Mouse (Mus musculus) testis, adult 2 months (tissue): Measurements from ENCODE around the gene Pwwp2a.

Experiments used
- CTCF ChIP-seq: fragments of 200-500 bp; IDR thresholded peaks from 2 replicates; pipeline ENCODE4 v1.5.1; 2012; ENCODE audit warnings: low read depth, mild to moderate bottlenecking, inconsistent platforms, low read length, moderate library complexity; ENCODE audit not compliant: control insufficient read depth, insufficient read depth, insufficient replicate concordance
- POLR2A ChIP-seq: fragments of 200-500 bp; IDR thresholded peaks from 2 replicates; pipeline ENCODE4 v1.6.1; 2012; ENCODE audit warnings: low read depth, mild to moderate bottlenecking, inconsistent platforms, low read length, moderate library complexity; ENCODE audit not compliant: control insufficient read depth

GRCm38 (mm10) chr11:43682415-43683217 is 818 bp downstream of the Pwwp2a start:
- TF ChIP-seq CTCF: no peak
- TF ChIP-seq POLR2A: peak; percentile 51
